Mouse (Mus musculus): ENCODE measurements around the gene Dact1.

Gene Dact1

DNA sequence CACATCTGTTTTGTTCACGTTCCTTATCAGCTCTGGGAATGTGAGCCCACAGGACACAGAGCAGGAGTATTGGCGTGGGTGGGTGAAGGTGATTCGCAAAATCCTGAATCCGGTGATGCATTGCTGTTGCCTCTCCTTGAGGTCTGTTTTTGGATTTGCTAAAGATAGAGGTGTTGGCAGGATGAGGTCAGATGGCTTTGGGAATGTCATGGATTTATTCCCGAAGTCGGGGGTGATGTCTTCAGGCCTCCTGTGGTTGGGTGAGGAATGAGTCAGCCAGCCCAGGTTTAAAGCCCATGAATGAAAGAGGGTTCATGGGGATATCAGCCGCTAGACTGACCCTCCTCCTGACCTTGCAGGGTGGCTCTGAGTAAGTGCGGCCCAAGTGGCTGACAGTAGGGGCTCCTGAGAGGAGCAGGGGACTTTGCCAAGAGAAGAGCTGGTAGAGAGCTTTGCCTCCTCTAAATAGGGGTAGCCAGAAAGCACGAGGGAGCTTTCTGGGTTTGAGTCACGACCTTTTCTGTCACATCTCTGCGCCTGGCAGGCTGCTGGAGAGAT is 27.4 kb downstream of the Dact1 start:
- no peak for DNase-seq (ENCODE audit: low read depth, low spot score)

DNA sequence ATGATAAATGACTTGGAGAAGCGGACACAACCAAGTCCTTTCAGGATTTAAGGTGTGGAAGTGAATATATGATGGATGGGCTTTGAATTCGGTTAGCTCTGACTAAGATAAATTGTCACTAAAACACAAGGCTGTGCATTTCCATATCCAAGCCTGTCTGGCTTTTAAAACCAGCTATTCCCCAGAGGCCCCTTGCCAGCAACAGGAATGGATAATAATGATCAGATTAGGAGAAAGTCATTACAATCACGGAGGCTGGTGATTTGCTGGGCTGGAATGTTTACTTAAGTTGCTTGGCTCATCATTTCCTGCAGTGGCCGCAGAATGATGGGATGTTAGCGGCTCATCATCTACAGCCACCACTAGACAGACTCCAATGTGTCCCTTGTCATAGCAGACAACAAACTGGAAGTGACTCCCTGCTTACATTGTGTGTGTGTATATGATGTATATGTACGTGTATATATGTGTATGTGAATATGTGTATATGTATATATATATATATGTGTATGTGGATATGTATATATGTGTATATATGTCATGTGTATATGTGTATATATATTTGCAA is 28.3 kb downstream of the Dact1 start:
- no peak for DNase-seq (ENCODE audit: low read depth, low spot score)

- DNase-seq (ENCODE audit: low read depth, low spot score): no peak
Measured at GRCm38 (mm10) chr12:71339142-71339848, 29.6 kb downstream of the Dact1 start.

GRCm38 (mm10) chr12:71342397-71342796 is 32.7 kb downstream of the Dact1 start:
- no peak for DNase-seq (ENCODE audit: low read depth, low spot score)

DNA sequence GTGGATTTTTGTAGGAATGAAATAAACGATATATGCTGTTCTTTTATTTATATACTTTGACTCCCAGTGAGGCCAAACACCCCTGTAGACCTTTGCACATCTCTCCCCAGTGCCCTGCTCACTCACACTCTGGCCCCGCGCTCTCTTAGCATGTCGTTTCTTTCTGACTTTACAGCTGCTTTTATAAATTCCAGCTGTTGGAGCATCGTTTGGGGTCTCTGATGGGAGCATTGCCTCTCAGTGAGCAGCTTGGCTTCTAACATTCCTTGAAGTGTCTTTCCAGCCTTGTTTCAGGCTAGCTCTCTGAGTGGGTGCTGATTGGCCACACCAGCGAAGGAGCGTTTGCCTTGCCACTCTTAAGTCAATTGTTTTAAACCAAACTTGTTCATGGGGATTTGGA is 35.8 kb downstream of the Dact1 start:
- no peak for DNase-seq (ENCODE audit: low read depth, low spot score)

DNA sequence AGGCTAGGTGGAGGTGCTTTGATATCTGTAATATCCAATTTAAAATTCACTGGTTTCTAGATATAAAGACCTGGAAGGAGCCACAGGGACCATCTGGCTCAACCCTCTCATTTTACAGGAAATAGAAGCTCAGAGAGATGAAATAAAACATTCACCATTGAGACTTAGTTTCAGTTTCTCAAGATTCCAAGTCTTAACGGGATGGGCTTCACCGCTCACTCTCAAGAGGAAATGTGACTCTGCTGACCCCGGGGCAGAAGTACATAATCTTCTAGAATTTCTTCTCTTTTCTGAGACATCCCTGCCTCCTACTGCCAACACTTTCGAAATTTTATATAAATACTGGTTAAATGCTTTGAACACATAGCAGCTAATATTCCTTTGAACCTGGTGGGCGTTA is 36.4 kb downstream of the Dact1 start:
- DNase-seq (ENCODE audit: low read depth, low spot score): no peak

DNA sequence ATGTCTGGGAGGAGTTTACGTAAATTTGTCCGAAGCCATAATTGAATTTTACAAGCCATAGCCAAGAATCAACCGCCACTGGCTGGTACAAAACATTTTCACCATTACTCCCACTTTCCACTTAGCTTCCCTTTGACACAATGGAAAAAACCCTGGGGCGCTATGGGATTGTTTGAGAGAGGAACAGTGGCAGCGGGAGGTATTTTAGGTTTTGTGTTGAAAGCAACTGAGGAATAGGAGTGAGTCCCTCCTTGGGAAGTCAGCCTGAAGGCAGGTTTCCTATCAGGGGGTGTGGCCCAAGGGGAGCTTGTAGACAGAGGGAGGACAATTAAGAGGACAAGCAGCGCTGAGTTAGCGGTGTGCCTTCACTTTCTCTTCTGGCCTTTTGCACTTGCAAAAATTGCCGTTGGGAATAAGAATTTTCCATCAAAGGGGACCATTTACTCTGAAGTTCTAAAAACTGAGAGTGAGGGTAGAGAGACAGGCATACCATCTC is 38.8 kb downstream of the Dact1 start:
- DNase-seq (ENCODE audit: low read depth, low spot score): no peak

- DNase-seq (ENCODE audit: low read depth, low spot score): no peak
Measured at GRCm38 (mm10) chr12:71350077-71350476, 40.4 kb downstream of the Dact1 start.

DNA sequence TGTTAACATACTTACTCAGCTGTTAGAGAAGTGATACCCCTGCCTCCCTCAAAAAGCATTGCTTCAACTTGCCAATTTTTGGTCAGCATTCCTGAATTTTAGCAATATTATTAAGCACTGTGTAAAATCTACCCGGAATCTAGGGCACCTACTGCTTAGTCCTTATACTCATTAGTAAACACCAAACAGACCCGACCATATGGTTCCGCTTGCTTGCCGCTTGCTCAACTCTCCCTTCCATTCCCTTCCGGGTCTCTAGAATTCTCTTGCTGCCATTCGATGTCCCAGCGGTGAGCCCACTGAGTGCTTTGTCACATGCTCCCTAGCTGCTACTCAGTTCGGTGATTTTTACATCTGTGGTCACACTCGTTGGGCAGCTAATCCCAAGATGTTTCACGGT is 45.0 kb downstream of the Dact1 start:
- no peak for DNase-seq (ENCODE audit: low read depth, low spot score)

DNA sequence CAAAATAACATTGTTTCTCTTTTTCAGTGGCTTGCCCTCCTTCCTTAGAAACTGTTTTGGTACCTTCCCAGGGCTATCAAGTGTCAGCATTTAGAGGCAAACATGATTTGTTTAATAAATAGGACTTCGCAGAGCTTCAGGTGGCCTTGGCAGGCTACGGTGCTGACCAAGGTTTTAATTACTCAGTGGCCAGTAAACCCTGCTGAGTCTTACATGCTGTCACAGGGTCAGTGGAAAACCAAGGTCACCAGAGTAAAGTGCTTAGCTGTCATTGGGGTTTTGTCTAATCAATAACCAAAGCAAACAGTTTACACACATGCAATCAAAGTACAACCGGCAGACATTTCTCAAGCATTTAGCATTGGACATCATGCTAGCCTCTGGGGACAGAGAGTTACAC is 45.4 kb downstream of the Dact1 start:
- DNase-seq (ENCODE audit: low read depth, low spot score): no peak

- DNase-seq (ENCODE audit: low read depth, low spot score): no peak
Measured at GRCm38 (mm10) chr12:71361616-71362015, 51.9 kb downstream of the Dact1 start.

DNA sequence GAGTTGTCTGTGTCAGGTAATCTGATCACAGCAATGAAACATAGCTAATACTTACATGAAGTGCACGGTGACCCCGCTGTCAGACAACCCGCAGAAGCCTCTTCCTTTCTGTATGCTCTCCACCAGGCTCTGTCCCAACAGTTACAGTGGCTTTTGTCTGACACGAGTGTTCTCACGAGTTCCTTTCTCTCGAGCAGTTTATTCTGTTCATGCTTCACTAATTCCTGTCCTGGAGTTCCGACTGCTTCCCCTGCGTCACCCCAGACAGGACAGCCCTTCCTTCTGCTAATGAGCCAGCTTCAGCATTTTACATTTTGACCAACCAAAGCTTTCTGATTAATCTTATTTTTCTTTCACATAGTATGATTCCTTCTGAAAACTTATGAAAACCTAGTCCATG is 52.7 kb downstream of the Dact1 start:
- DNase-seq (ENCODE audit: low read depth, low spot score): no peak

DNA sequence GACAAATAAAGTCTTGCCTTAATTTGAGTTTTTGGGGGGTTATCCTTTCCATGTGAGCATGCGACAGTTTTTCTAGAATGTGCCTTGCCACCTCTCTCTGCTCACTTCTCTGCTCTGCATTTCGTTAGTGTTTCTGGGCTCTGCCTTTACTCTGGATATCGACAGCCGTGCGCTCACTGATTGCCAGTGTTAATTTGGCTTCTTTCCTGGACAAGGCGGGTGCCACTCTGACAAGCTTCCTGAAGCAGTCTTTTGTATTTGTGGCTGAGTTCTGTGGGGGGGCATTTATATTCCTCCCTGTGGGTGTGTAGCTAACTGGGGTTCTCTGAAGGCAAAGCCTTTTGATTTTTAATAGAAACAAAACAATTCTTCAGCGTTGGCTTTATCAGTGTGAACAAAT is 54.4 kb downstream of the Dact1 start:
- DNase-seq (ENCODE audit: low read depth, low spot score): no peak

GRCm38 (mm10) chr12:71364531-71364930 is 54.8 kb downstream of the Dact1 start:
- DNase-seq (ENCODE audit: low read depth, low spot score): no peak

GRCm38 (mm10) chr12:71365208-71365607 is 55.5 kb downstream of the Dact1 start:
- no peak for DNase-seq (ENCODE audit: low read depth, low spot score)

DNA sequence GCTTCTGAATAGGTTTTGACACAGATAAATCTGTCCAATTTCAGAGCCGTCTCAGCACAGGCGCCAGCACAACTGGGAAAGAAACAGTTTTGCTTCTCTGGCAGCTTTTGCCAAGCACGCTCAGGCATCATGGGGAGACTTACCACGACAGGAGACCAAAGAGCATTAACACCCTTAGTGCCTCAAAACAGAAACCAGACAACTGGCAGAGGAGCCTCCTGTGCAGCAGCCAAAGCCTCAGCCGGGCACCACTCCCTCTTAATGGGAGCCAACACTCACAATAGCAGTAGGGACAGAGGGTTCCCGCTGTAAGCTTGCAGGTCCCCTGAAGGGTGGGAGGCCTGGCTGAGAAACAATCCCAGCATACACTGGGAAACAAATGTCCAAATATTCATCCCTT is 56.5 kb downstream of the Dact1 start:
- DNase-seq (ENCODE audit: low read depth, low spot score): no peak

GRCm38 (mm10) chr12:71368631-71369030 is 58.9 kb downstream of the Dact1 start:
- DNase-seq (ENCODE audit: low read depth, low spot score): no peak

Measured in brain, embryonic 18.5 days (tissue).